Mouse (Mus musculus) thymus, adult 2 months (tissue): Measurements from ENCODE around the gene Catsper3. TPM values are rescaled to one million over a fixed set of nuclear protein-coding genes. Genes with fewer than 3 reads are reported as not detected.

Experiments used
- DNase-seq: peaks from one replicate; pipeline ENCODE4 v3.0.0; 2021
- H3K27ac ChIP-seq: fragments of 200-500 bp; 2 replicates; pipeline ENCODE4 v1.5.1; 2012; ENCODE audit warnings: low read length, control low read depth; ENCODE audit not compliant: control insufficient read depth, insufficient read depth
- H3K27me3 ChIP-seq: fragments of 200-500 bp; 2 replicates; pipeline ENCODE4 v1.6.1; 2012; ENCODE audit warnings: mild to moderate bottlenecking, low read length, moderate library complexity, mixed read lengths; ENCODE audit not compliant: control insufficient read depth, insufficient read depth
- H3K36me3 ChIP-seq: fragments of 200-500 bp; 2 replicates; pipeline ENCODE4 v1.6.1; 2012; ENCODE audit warnings: mild to moderate bottlenecking, low read length, moderate library complexity; ENCODE audit not compliant: control insufficient read depth, insufficient read depth
- H3K4me1 ChIP-seq: fragments of 200-500 bp; replicated peaks from 2 replicates; pipeline ENCODE4 v1.6.1; 2012; ENCODE audit warnings: low read length; ENCODE audit not compliant: control insufficient read depth, insufficient read depth
- H3K4me3 ChIP-seq: fragments of 200-500 bp; 2 replicates; pipeline ENCODE4 v1.5.1; 2012; ENCODE audit warnings: mild to moderate bottlenecking, low read length, control low read depth, moderate library complexity; ENCODE audit not compliant: control insufficient read depth, insufficient read depth
- CTCF ChIP-seq: fragments of 200-500 bp; IDR thresholded peaks from 2 replicates; pipeline ENCODE4 v1.5.1; 2012; ENCODE audit warnings: mild to moderate bottlenecking, control low read depth, low read length, moderate library complexity, borderline replicate concordance; ENCODE audit not compliant: control insufficient read depth, poor library complexity, insufficient read depth; ENCODE audit errors: extremely low read depth
- POLR2A ChIP-seq: fragments of 200-500 bp; IDR thresholded peaks from 2 replicates; pipeline ENCODE4 v1.6.1; 2012; ENCODE audit warnings: mild to moderate bottlenecking, low read length, control low read depth, moderate library complexity; ENCODE audit not compliant: control insufficient read depth, poor library complexity, insufficient read depth; ENCODE audit errors: extremely low read depth
- WGBS: fragments of 180-500 bp; shearing (Covaris S2); methylation state at CpG from one replicate; pipeline ENCODE4 v1.1.7; 2018; 5-methylcytosine and 5-hydroxymethylcytosine counted together
- polyA plus RNA-seq: library from polyadenylated mRNA; depleted of rRNA; stranded (reverse); fragments of >200 nt; gene quantifications from 2 replicates; pipeline ENCODE4 v1.2.3, GENCODE M21; 2012

The Catsper3 gene
- polyA plus RNA-seq, 1 experiment = not detected

DNA sequence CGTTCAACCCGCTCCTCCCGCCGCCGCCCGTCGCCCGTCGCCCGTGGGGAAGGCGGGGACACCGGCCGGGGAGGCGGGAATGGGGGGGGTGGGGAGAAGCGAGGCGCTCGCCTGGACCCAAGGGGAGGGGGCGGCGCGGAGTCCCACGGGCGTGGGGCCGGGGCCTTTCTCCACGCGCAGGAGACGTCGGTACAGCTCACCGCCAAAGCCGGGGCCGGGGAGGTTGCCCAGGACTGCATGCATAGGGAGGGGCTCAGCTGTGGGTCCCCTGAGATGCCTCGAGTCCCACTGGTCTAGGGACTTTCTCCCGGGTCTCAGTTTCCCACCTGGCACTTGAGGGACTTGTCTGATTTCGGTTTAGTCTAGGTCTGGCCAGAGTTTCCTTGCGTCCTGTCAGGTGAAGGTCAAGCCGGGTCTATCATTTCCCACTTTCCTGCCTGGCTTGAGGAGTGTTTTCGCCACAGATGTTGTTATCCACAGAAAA is 51.8 kb downstream of the Catsper3 start, which contains the start of gene Pitx1:
Gene Pitx1 (minus strand): TSS at position 51 of the 484 bp plus-strand sequence.
- Histone ChIP-seq H3K4me1 (no peaks in the 10 kb centered on the region), H3K27ac (no peak within 1 kb of the TSS), H3K36me3 (no peaks in the 10 kb centered on the region), H3K4me3 (no peak within 1 kb of the TSS), H3K27me3 (peaks cover 37% of the 10 kb centered on the region)
- no peak for DNase-seq
- WGBS = 5% methylated on average over 36 of the region's 36 CpGs
- TF ChIP-seq CTCF (no peak), POLR2A (no peak)

- Histone ChIP-seq H3K36me3 (no peaks in the 10 kb centered on the region), H3K27me3 (peaks cover 34% of the 10 kb centered on the region), H3K27ac (no peak overlapping the region), H3K4me1 (no peaks in the 10 kb centered on the region), H3K4me3 (no peak overlapping the region)
- DNase-seq = no peak
- WGBS = 7% methylated on average over 32 of the region's 32 CpGs
- TF ChIP-seq CTCF = no peak
- TF ChIP-seq POLR2A = no peak
These were observed 52.7 kb downstream of the Catsper3 start for GRCm38 (mm10) chr13:55836786-55837780.

GRCm38 (mm10) chr13:55840223-55840622 is 55.9 kb downstream of the Catsper3 start:
- H3K27ac ChIP-seq = no peak overlapping the region
- no peaks in the 10 kb centered on the region for H3K36me3 ChIP-seq
- TF ChIP-seq CTCF (no peak), POLR2A (no peak)
- H3K4me3 ChIP-seq = no peak overlapping the region
- H3K4me1 ChIP-seq = no peaks in the 10 kb centered on the region
- peaks cover 21% of the 10 kb centered on the region for H3K27me3 ChIP-seq
- DNase-seq = no peak
- 61% methylated on average over 14 of the region's 14 CpGs for WGBS

GRCm38 (mm10) chr13:55843700-55844099 is 59.3 kb downstream of the Catsper3 start:
- Histone ChIP-seq H3K27ac (no peak overlapping the region), H3K4me3 (no peak overlapping the region), H3K4me1 (no peaks in the 10 kb centered on the region), H3K36me3 (no peaks in the 10 kb centered on the region), H3K27me3 (no peaks in the 10 kb centered on the region; the same call in 1 of the 2 replicates)
- TF ChIP-seq POLR2A (no peak), CTCF (no peak)
- WGBS = 97% methylated on average over 1 of the region's 1 CpGs
- no peak for DNase-seq

DNA sequence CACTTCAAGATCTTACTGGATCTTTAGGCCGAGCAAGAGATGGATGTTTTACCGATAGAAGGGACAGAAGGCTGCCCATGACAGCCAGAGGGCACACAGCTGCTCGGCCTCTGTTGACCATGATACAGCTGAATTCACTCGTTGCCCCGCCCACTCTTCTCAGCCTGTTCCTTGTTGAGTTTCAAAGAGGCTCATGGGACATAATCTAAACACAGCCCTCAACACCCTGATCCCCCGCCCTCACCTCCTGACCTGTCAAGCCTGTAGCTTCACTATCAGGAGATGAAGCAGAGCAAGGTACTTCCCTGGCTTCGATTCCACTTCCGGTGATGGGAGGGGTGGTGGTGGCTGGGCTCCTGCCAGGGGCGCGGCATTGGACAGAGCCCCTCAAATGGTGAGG is 63.4 kb downstream of the Catsper3 start:
- 20% methylated on average over 10 of the region's 10 CpGs for WGBS

GRCm38 (mm10) chr13:55848604-55849190 is 64.3 kb downstream of the Catsper3 start:
- WGBS = 60% methylated on average over 13 of the region's 13 CpGs
- TF ChIP-seq POLR2A = no peak
- no peak for TF ChIP-seq CTCF
- Histone ChIP-seq H3K4me1 (no peaks in the 10 kb centered on the region), H3K4me3 (no peak overlapping the region), H3K27ac (no peak overlapping the region), H3K36me3 (no peaks in the 10 kb centered on the region), H3K27me3 (no peaks in the 10 kb centered on the region; the same call in 1 of the 2 replicates)
- no peak for DNase-seq

More for the DNA sequence above, 63.4 kb downstream of the Catsper3 start:
- Histone ChIP-seq H3K27ac (no peak overlapping the region), H3K4me3 (no peak overlapping the region), H3K36me3 (no peaks in the 10 kb centered on the region), H3K4me1 (no peaks in the 10 kb centered on the region), H3K27me3 (no peaks in the 10 kb centered on the region; the same call in 1 of the 2 replicates)
- no peak for DNase-seq
- TF ChIP-seq POLR2A = no peak
- TF ChIP-seq CTCF = no peak

- Histone ChIP-seq H3K4me1 (no peaks in the 10 kb centered on the region), H3K4me3 (no peak overlapping the region), H3K27me3 (no peaks in the 10 kb centered on the region; the same call in 1 of the 2 replicates), H3K36me3 (no peaks in the 10 kb centered on the region), H3K27ac (no peak overlapping the region)
- no peak for TF ChIP-seq POLR2A
- no peak for TF ChIP-seq CTCF
- WGBS = 89% methylated on average over 5 of the region's 5 CpGs
- no peak for DNase-seq
These were observed 66.4 kb downstream of the Catsper3 start for GRCm38 (mm10) chr13:55850726-55851125.
